Mouse (Mus musculus) lung, embryonic 16.5 days (tissue): Measurements from ENCODE around the gene Fer. TPM values are rescaled to one million over a fixed set of nuclear protein-coding genes. Genes with fewer than 3 reads are reported as not detected.

Source experiments
- ATAC-seq: fragments of 200-750 bp; cut with Nextera tagmentation; 2 replicates; pipeline ENCODE4 v1.8.0; 2017; ENCODE audit warnings: low read depth, mild to moderate bottlenecking, moderate library complexity
- H3K27ac ChIP-seq: fragments of 300-500 bp; sonication (generic); 2 replicates; pipeline ENCODE4 v1.5.1; 2014; ENCODE audit warnings: mild to moderate bottlenecking, control low read depth, low read length
- H3K27me3 ChIP-seq: fragments of 300-500 bp; sonication (generic); 2 replicates; pipeline ENCODE4 v1.6.1; 2014; ENCODE audit warnings: low read depth, low read length, mixed read lengths; ENCODE audit not compliant: control insufficient read depth, insufficient read depth
- H3K36me3 ChIP-seq: fragments of 300-500 bp; sonication (generic); 2 replicates; pipeline ENCODE4 v1.6.1; 2014; ENCODE audit warnings: low read length; ENCODE audit not compliant: control insufficient read depth, insufficient read depth
- H3K4me1 ChIP-seq: fragments of 300-500 bp; sonication (generic); replicated peaks from 2 replicates; pipeline ENCODE4 v1.6.1; 2014; ENCODE audit warnings: low read length, mixed read lengths; ENCODE audit not compliant: control insufficient read depth, insufficient read depth
- H3K4me2 ChIP-seq: fragments of 300-500 bp; sonication (generic); 2 replicates; pipeline ENCODE4 v1.6.1; 2014; ENCODE audit warnings: low read depth, low read length, control low read depth
- H3K4me3 ChIP-seq: fragments of 300-500 bp; sonication (generic); 2 replicates; pipeline ENCODE4 v1.5.1; 2014; ENCODE audit warnings: mild to moderate bottlenecking, low read length, control low read depth
- H3K9ac ChIP-seq: fragments of 300-500 bp; sonication (generic); 2 replicates; pipeline ENCODE4 v1.6.1; 2014; ENCODE audit warnings: low read length, control low read depth
- H3K9me3 ChIP-seq: fragments of 300-500 bp; sonication (generic); 2 replicates; pipeline ENCODE4 v1.6.1; 2016; ENCODE audit warnings: low read length; ENCODE audit not compliant: control insufficient read depth
- WGBS: fragments of 180-500 bp; shearing (Covaris S2); extraction: QIAGEN DNeasy Blood & Tissue Kit; methylation state at CpG from one replicate; pipeline ENCODE4 v1.1.7; 2014; 5-methylcytosine and 5-hydroxymethylcytosine counted together
- polyA plus RNA-seq: library from polyadenylated mRNA; unstranded; fragments of >200 nt; fragmentation: Nextera tagmentation; extraction: Ambion mirVana; gene quantifications from 2 replicates; pipeline ENCODE4 v1.2.1, GENCODE M21; 2015

The Fer gene
- 28.5 and 30.4 TPM in 2 replicates for polyA plus RNA-seq

GRCm38 (mm10) chr17:63863012-63863630, at the start of gene Fer:
Fer (plus strand) TSS chr17:63863062.
- Histone ChIP-seq H3K4me1 (peaks cover 10% of the 10 kb centered on the region), H3K9me3 (no peaks in the 10 kb centered on the region), H3K36me3 (no peaks in the 10 kb centered on the region), H3K9ac (peak within 1 kb of the TSS; percentile 89), H3K4me3 (peak within 1 kb of the TSS; percentile 92), H3K4me2 (peak within 1 kb of the TSS; percentile 97), H3K27ac (peak within 1 kb of the TSS; percentile 83), H3K27me3 (no peaks in the 10 kb centered on the region)
- peak; percentile 59 for ATAC-seq
- under 1% methylated on average over 41 of the region's 41 CpGs for WGBS

GRCm38 (mm10) chr17:63813552-63813951, 49.3 kb upstream of the Fer start:
- Histone ChIP-seq H3K27ac (no peak overlapping the region), H3K4me3 (no peak overlapping the region), H3K27me3 (no peaks in the 10 kb centered on the region), H3K4me1 (no peaks in the 10 kb centered on the region), H3K9me3 (no peaks in the 10 kb centered on the region), H3K4me2 (no peak overlapping the region), H3K36me3 (no peaks in the 10 kb centered on the region), H3K9ac (no peak overlapping the region)
- 78% methylated on average over 6 of the region's 6 CpGs for WGBS
- ATAC-seq, result no peak

GRCm38 (mm10) chr17:63818444-63819027, 44.3 kb upstream of the Fer start:
- H3K4me3 ChIP-seq, result no peak overlapping the region
- ATAC-seq, result no peak
- H3K9me3 ChIP-seq, result no peaks in the 10 kb centered on the region
- no peaks in the 10 kb centered on the region for H3K27me3 ChIP-seq
- no peaks in the 10 kb centered on the region for H3K36me3 ChIP-seq
- H3K9ac ChIP-seq, result no peak overlapping the region
- no peaks in the 10 kb centered on the region for H3K4me1 ChIP-seq
- H3K4me2 ChIP-seq, result no peak overlapping the region
- no peak overlapping the region for H3K27ac ChIP-seq
- WGBS, result 65% methylated on average over 10 of the region's 10 CpGs

- no peak overlapping the region for H3K27ac ChIP-seq
- H3K4me2 ChIP-seq, result no peak overlapping the region
- H3K27me3 ChIP-seq, result no peaks in the 10 kb centered on the region
- no peak overlapping the region for H3K4me3 ChIP-seq
- H3K4me1 ChIP-seq, result no peaks in the 10 kb centered on the region
- no peak for ATAC-seq
- no peak overlapping the region for H3K9ac ChIP-seq
- 85% methylated on average over 4 of the region's 4 CpGs for WGBS
- H3K9me3 ChIP-seq, result no peaks in the 10 kb centered on the region
- H3K36me3 ChIP-seq, result no peaks in the 10 kb centered on the region
Observed at GRCm38 (mm10) chr17:63824141-63824540, 38.7 kb upstream of the Fer start.

GRCm38 (mm10) chr17:63826196-63826595, 36.7 kb upstream of the Fer start:
- no peak overlapping the region for H3K9ac ChIP-seq
- no peak overlapping the region for H3K4me2 ChIP-seq
- no peaks in the 10 kb centered on the region for H3K36me3 ChIP-seq
- no peak for ATAC-seq
- no peaks in the 10 kb centered on the region for H3K27me3 ChIP-seq
- no peak overlapping the region for H3K4me3 ChIP-seq
- H3K9me3 ChIP-seq, result no peaks in the 10 kb centered on the region
- H3K27ac ChIP-seq, result no peak overlapping the region
- 85% methylated on average over 8 of the region's 8 CpGs for WGBS
- H3K4me1 ChIP-seq, result no peaks in the 10 kb centered on the region

- no peak for ATAC-seq
- H3K9me3 ChIP-seq, result no peaks in the 10 kb centered on the region
Observed at GRCm38 (mm10) chr17:63826767-63827166, 36.1 kb upstream of the Fer start.

GRCm38 (mm10) chr17:63828561-63829332, 34.1 kb upstream of the Fer start:
- 36% methylated on average over 5 of the region's 5 CpGs for WGBS
- Histone ChIP-seq H3K27me3 (no peaks in the 10 kb centered on the region), H3K4me3 (no peak overlapping the region), H3K36me3 (no peaks in the 10 kb centered on the region), H3K9me3 (no peaks in the 10 kb centered on the region), H3K4me1 (no peaks in the 10 kb centered on the region), H3K4me2 (no peak overlapping the region), H3K9ac (no peak overlapping the region), H3K27ac (no peak overlapping the region)
- ATAC-seq, result no peak

More at GRCm38 (mm10) chr17:63826767-63827166, 36.1 kb upstream of the Fer start:
- no peak overlapping the region for H3K27ac ChIP-seq
- no peaks in the 10 kb centered on the region for H3K4me1 ChIP-seq
- H3K36me3 ChIP-seq, result no peaks in the 10 kb centered on the region
- no peak overlapping the region for H3K9ac ChIP-seq
- H3K4me3 ChIP-seq, result no peak overlapping the region
- H3K4me2 ChIP-seq, result no peak overlapping the region
- 65% methylated on average over 7 of the region's 7 CpGs for WGBS
- H3K27me3 ChIP-seq, result no peaks in the 10 kb centered on the region

GRCm38 (mm10) chr17:63831550-63831949, 31.3 kb upstream of the Fer start:
- 67% methylated on average over 4 of the region's 4 CpGs for WGBS
- Histone ChIP-seq H3K9me3 (no peaks in the 10 kb centered on the region), H3K4me3 (no peak overlapping the region), H3K4me1 (no peaks in the 10 kb centered on the region), H3K9ac (no peak overlapping the region), H3K27me3 (no peaks in the 10 kb centered on the region), H3K27ac (no peak overlapping the region), H3K36me3 (no peaks in the 10 kb centered on the region), H3K4me2 (no peak overlapping the region)
- no peak for ATAC-seq

GRCm38 (mm10) chr17:63836223-63836622, 26.6 kb upstream of the Fer start:
- Histone ChIP-seq H3K4me3 (no peak overlapping the region), H3K4me2 (no peak overlapping the region), H3K9ac (no peak overlapping the region), H3K27me3 (no peaks in the 10 kb centered on the region), H3K9me3 (no peaks in the 10 kb centered on the region), H3K27ac (no peak overlapping the region), H3K36me3 (no peaks in the 10 kb centered on the region), H3K4me1 (no peaks in the 10 kb centered on the region)
- 89% methylated on average over 2 of the region's 2 CpGs for WGBS
- no peak for ATAC-seq
